Mouse (Mus musculus) adrenal gland, postnatal 25 days (tissue): ENCODE results near the gene Cmtr1. TPM values are rescaled to one million over a fixed set of nuclear protein-coding genes. Genes with fewer than 3 reads are reported as not detected.
A peak's percentile ranks its signal among the peaks of the same experiment; 100 is the strongest.
"Not testable (repeated sequence)": the region's sequence is repeated elsewhere in the genome, so short reads cannot be mapped to it uniquely, and the experiment has no call there.

Experiments
- DNase-seq: peaks from one replicate; pipeline ENCODE4 v3.0.0; 2021; ENCODE audit warnings: mixed read lengths
- long read RNA-seq: library from polyadenylated mRNA; stranded (forward); transcript quantifications from one replicate; pipeline ENCODE4 v2.0.0, GENCODE M21; 2021
- total RNA-seq: library from RNA; stranded (reverse); gene quantifications from 2 replicates; pipeline ENCODE4 v1.2.3, GENCODE M21; 2021

Cmtr1 gene
- 88.4 and 104 TPM in 2 replicates for total RNA-seq
- long read RNA-seq, full-length matches to known transcripts = 22 of 45 reads
- long read RNA-seq, partial matches to known transcripts = 11 of 45 reads
- long read RNA-seq, other reads (novel, unspliced or antisense) = 12 of 45 reads

DNA sequence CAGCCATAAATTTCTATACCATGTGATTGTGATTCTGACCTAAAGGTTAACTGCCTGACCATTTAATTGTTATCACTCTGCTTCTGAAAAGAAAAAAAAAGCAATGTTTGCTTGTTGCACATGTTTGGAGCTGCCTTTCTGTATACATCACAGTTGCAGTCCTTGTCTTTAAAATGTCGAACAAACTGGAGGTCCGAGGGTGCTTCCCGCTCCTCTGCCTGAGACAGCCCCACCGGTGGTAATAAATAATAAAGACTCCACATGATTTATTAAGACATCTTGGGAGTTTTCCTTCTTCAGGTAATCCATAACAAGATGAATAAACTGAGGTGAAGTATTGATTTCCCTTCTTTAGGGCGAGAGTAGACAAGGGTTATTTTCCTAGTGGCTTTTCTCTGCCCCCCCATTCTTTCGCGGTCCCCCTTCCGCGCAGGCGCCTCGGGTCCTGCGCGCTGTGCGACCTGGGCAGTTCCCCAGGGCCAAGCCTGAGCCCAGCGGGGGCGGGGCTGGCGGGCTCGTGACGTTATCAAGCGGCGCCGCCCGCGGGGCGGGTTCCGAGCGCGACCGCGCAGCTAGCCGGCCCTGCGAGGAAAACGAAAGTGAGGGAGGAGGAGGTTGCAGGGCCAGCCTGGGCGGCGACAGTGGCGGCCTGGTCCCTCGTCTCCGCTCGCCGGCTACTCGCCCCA lies at the start of gene Cmtr1:
TSS of gene Cmtr1 (plus strand) at position 520 of the 686 bp plus-strand sequence.
- DNase-seq = peak; percentile 98

GRCm38 (mm10) chr17:29613453-29613852 lies 46.9 kb upstream of the Cmtr1 start:
- DNase-seq = not testable (repeated sequence)

DNA sequence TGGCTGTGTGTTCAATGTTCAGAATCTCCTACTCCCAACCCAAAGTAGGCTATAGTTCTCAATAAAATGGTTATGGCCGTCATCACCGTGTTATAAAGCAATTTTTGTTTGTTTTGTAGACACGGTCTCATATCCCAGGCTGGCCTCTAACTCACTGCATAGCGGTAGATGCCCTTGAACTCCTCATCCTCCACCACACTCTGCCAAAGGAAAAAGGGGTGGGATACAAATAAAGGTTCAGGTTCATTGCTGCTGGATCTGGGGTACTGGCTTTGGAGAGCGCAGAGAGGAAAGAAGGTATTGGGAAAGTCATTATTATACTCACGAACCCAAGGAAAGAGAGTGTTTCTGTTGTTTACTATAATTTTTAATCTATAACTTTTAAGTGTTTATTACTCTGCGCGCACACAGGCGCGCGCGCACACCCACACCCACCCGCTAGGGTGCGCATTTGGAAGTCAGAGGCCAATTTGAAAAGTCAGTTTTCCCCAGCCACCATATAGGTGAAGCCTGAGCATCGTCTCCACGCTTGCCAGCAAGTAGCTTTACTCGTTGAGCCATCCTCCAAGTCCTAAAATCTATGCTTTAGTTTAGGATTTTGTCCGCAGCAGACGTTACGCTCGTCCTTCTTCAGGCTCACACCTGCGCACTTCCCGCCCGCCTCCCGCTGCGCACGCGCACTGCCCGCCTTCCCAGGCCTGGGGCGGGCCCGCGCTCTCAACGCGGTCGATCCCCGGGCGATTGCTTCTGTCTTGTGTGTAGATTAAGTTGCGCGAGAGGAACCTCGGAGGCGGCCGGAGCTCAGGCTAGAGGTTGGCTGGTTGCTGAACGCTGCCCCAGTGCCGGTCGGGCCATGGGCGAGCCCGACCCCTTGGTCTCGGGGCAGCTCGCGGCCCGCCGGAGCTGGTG lies 46.0 kb upstream of the Cmtr1 start, which contains the start of the genes Rnf8 and Gm28043:
TSS of gene Rnf8 (plus strand) at position 676 of the 909 bp plus-strand sequence.
TSS of gene Gm28043 (plus strand) at position 762 of the 909 bp plus-strand sequence.
- DNase-seq = peak; percentile 97

GRCm38 (mm10) chr17:29615024-29615551 lies 45.3 kb upstream of the Cmtr1 start:
- no peak for DNase-seq

GRCm38 (mm10) chr17:29615616-29616015 lies 44.8 kb upstream of the Cmtr1 start:
- DNase-seq = no peak

DNA sequence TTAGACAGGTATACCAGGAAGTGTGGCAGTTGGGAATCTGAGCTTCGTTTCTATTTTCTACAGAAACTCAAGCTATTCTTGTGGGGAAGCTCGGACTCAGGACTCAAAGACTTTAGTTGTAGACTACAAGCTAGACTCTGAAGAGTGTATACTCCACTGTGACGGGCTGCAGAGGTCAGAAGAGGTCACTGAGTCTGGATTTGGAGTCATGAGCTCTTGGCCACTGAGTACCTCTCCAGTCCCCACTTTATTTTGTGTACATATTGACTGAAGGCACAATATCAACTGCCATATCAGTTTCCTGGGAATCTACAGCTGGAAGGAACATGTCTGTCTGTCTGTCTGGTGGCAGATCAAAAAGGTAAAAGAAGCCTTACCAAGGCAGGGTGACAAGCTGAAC lies 41.2 kb upstream of the Cmtr1 start:
- DNase-seq = no peak

DNA sequence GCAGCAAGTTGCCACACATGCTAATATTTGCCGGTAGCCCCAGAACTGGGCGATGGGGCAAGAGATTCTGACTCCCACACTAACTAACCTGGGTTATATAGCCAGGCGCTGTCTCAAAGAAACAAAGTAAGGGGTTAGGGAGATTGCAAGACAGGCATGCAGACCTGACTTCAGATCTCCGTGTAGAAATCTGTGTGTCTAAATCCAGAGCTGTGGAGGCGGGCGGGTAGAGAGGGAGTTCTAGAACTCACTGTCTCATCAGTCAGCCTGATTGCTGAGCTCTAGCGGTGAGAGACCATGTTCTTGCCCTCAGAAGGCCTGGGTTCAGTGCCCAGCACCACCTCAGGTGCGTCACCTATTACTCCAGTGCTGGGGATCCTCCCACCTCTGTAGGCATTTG lies 36.9 kb upstream of the Cmtr1 start:
- no peak for DNase-seq

DNA sequence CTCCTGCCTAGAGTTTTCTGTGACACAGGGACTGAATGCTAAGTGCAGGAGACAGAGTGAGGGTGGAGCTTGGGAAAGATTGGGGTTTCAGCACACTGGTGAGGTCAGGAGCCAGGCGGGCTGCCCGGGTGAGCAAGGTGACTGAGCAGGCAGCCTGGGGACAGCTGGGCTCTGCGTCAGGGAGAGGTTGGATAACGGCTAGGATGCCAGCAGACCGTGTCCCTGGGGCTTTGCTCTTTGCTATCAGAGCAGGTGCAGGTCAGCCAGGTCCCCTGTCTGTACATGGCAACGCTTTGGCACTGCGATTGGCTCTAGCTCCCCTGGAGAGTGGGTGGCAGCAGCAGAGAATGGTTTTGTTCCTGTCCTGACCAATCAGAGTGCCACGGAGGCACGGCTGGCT lies 33.1 kb upstream of the Cmtr1 start:
- DNase-seq = no peak

DNA sequence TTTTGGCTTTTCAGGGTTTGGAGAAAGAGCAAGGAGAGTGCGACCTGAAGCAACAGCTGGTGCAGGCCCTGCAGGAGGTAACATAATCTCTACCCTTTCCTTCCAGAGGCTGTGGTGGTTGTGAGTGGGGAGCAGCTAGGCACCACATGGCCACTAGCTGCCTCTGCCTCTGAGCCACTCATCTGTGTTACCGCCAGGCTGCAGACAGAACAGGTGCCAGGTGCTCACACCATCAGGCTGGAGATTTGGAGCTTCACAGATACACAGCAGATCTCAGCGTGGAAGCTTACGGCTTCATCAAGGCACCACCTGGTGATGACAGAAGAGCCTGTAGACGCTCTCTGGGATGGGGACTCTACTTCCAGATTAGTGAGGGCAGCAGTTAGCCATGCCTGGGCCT lies 31.4 kb upstream of the Cmtr1 start:
- no peak for DNase-seq

- DNase-seq = no peak
Observed at GRCm38 (mm10) chr17:29629620-29630019, 30.8 kb upstream of the Cmtr1 start.

GRCm38 (mm10) chr17:29632312-29632711 lies 28.1 kb upstream of the Cmtr1 start:
- DNase-seq = no peak

DNA sequence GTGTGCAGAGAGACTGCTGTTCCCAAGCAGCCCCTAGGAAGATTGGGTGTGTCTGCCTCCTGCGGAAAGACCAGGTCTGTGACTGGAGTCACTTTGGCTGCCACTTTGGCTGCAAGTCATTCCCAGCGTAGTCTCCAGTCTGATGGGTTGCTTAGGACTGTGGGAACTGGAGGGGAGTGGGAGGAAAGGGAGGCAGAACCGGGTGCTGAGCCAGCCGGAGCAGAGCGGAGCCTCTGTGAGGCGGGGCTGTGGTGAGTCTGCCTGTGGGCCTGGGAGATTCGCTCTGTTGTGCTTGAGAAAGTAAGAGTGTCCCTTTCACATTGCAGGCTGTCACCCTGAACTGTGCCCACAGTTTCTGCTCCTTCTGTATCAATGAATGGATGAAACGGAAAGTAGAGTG lies 24.9 kb upstream of the Cmtr1 start:
- DNase-seq = no peak

DNA sequence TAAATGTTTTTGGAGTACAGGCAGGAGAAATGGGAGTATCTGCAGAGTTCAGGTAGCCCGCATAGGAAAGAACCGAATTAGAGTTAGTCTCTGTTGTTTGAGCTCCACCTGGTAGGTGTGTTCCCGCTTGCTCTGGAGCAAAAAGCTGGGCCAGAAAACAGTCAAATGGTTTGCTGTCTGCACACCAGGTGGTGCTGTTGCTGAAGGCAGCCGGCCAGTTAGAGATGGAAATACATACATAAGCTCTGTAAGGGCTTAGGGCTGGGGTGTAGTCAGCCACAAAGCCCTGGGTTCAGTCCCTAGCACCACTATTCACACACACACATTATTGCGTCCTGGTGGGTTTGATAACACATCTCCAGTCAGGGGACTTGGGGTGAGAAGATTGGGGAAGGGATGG lies 24.3 kb upstream of the Cmtr1 start:
- DNase-seq = peak; percentile 38

DNA sequence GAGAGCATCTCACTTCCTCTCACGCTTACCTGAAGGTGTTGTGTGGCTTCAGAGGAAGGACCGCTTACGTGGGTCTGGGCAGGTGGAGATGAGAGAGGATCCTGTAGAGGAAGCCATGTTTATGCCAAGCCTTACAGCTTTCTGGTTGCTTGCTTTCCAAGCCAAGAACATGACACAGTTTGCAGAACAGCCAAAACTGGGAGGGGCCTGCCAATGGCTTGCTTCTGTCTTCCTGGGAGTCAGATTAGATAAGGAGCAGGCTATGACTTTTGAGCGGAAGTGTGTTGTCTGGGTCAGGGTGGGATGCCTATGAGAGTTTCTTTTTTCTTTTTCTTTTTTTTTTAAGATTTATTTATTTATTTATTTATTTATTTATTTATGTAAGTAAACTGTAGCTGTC lies 23.0 kb upstream of the Cmtr1 start:
- DNase-seq = no peak

DNA sequence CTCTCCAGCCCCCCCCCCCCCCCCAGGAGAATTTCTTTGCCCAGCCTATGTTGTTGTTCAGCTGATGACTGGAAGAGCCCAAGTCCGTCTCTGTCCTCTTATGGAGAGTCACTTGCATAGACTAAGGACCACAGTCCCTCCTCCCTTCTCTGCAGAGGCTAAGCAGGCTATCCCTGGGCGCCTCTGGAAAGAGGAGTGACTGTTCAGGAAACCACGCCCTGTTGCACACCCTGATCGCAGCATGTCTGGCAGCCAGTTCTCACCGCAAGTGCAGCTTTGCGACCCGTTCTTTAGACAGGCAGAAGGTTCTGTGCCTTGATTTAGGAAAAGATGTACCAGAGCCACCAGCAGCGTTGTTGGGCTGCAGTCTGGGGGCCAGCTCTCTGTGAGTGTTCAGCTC lies 22.5 kb upstream of the Cmtr1 start:
- no peak for DNase-seq

DNA sequence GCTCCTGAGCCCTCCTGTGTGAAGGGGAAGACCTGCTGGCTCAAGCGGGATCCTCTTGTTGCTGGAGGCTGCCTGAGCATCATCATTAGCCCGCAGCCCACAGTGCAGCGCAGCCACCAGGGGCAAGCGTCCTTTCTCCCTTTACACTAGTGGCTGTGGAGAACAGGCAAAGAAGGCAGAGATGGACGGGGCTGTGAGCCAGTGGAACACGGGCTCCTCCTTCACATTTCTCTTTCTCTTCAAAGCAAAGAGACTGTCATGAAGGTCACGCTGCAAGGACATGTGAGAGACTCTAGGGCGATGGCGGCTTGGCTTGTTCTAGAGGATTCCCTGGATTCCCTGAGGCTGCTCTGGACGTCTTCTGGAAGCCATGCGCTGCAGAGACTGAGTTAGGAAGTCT lies 19.4 kb upstream of the Cmtr1 start:
- DNase-seq = peak; percentile 58

- no peak for DNase-seq
Observed at GRCm38 (mm10) chr17:29642219-29642618, 18.2 kb upstream of the Cmtr1 start.

GRCm38 (mm10) chr17:29658249-29658648 lies 2.1 kb upstream of the Cmtr1 start:
- DNase-seq = no peak

GRCm38 (mm10) chr17:29660762-29661391 lies 482 bp downstream of the Cmtr1 start:
- DNase-seq = peak; percentile 28

DNA sequence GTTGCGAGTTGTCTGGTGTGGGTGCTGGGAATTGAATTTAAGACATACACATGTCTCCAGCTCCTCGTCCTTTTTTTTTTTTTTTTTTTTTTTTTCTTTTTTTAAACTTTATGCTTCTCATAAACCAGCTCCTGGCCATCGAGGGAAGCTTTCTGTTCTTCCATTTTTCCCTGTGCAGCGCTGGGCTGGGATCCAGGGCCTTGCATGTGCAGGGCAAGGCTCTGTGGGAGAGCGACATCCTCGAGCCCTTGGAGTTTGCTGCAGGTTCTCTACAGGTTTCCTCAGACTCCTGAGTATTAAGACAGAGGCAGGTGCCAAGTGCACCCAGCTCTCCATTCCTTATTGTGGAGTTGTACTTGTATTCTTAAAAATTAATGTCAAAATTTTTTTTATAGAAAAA lies 1.8 kb downstream of the Cmtr1 start:
- DNase-seq = no peak

DNA sequence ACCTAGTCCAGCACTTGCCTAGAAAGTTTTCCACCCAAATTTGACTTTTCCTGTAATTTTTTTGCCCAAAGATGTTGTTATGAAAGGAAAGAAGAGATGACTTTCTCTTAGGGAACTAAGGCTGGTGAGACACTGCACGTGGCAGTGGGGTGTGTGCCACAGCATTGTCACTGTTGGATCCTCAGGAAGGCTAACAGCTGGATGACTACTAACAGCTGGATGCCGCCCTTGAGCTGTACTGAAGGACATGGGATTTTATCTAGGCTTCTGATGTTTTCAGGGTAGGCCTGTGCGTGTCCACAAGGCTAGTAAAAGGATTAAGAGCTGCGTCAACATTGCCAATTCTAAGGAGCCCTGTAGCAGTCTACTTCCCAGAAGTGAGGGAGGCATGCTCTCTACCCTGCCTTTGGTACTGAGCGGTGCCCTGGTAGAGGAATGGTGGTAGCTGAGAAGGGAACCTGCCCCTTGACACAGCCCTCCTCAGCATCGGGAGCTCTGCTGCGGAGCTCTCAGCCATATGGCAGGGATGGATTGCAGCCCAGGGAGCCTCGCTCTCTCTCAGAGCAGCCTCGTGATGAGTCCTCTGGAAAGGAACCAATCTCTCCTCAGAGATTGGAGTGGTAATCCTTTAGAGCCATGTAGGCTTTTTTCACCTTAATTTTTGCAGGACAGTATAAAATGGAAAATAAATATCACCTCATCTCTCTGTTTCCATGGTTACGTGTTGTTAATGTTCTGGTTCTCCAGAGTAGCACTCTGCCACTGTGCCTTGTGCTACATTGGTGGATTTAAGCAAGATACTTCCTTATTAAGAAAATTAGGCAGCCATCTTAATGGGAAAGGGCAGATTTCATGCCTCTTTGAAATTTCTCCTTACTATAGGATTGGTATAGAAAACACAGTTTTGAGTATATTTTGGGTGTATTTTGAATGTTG lies 7.9 kb downstream of the Cmtr1 start:
- DNase-seq = peak; percentile 15
